Mouse (Mus musculus): ENCODE results near the gene Atraid. TPM values are rescaled to one million over a fixed set of nuclear protein-coding genes. Genes with fewer than 3 reads are reported as not detected.

The Atraid gene
- polyA plus RNA-seq, 1 experiment from 2014 or later = 161 TPM

DNA sequence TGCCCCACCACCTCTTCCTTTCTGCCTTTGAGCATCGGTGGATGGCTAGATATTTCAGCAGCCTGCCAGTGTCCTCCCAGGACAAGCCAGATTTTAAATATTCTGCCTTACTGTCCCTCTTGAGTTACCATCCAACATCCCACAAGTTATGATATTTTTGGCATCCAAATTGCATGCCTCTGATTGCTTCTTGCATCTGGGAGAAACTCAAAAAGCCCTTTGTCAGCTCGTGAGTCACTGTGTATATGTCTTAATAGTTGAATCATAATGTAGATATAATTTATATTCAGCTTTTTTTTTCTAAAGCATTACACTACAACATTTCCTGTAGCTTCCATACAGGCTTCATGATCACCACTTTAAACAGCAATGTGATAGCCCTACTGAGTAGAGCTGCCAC, 39.0 kb downstream of the Atraid start:
- Histone ChIP-seq H3K4me3 (no peak overlapping the region), H3K4me2 (no peak overlapping the region), H3K36me3 (replicated peaks) (no peaks in the 10 kb centered on the region), H3K4me1 (peaks cover 16% of the 10 kb centered on the region), H3K9ac (no peak overlapping the region), H3K27me3 (replicated peaks) (peaks cover 23% of the 10 kb centered on the region), H3K27ac (no peak overlapping the region), H3K9me3 (no peaks in the 10 kb centered on the region)
- 76% methylated on average over 2 of the region's 2 CpGs for WGBS
- ATAC-seq (replicated peaks) = no peak

DNA sequence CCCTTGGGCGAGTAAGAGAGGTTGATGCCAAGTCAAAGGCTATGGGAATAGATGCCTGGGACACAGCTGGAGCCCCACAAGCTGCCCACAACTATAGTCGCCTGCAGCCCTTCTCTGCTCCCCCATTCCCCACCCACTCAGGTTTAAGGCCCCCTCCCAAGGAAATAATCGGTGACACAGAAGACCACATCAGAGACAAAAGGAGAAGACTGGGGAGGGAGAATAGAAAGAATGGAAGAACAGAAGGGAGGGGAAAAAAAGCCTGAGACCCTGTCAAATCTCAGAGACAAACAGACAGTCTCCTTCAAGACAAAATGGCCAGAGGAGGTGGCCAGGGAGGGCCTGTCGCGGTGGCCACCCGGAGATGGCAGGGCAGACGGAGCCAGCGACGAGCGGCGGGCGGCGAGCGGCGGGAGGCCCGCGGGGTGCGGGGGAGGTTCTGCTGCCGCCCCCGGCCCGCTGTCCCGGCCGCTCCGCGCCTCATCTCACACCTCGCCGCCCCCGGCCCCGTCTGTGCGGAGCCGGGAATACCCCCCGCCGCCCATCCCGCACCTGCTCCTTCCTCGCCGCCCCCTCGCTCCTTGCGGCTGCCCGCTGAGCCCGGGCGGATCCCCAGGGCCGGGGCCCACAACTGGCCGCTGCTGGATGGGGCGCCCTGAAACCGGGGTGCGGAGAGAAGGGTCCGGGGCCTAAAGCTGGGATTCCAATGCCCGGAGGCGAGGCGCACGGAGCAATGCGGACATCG, 44.3 kb downstream of the Atraid start:
- Histone ChIP-seq H3K4me1 (peaks cover 30% of the 10 kb centered on the region), H3K36me3 (replicated peaks) (no peaks in the 10 kb centered on the region), H3K27me3 (replicated peaks) (peaks cover 67% of the 10 kb centered on the region), H3K4me3 (peak overlapping the region; percentile 44), H3K27ac (no peak overlapping the region), H3K9ac (peak overlapping the region; percentile 52), H3K9me3 (no peaks in the 10 kb centered on the region), H3K4me2 (peak overlapping the region; percentile 53)
- under 1% methylated on average over 50 of the region's 53 CpGs for WGBS
- ATAC-seq (replicated peaks) = no peak; the same call in 1 of the 2 replicates

GRCm38 (mm10) chr5:31093151-31094041, 45.3 kb downstream of the Atraid start:
- Histone ChIP-seq H3K9ac (peak overlapping the region; percentile 52), H3K27me3 (replicated peaks) (peaks cover 75% of the 10 kb centered on the region), H3K4me2 (peak overlapping the region; percentile 53), H3K36me3 (replicated peaks) (no peaks in the 10 kb centered on the region), H3K4me1 (peaks cover 30% of the 10 kb centered on the region), H3K9me3 (no peaks in the 10 kb centered on the region), H3K4me3 (peak overlapping the region; percentile 44), H3K27ac (no peak overlapping the region)
- under 1% methylated on average over 52 of the region's 54 CpGs for WGBS
- ATAC-seq (replicated peaks) = peak; percentile 55

DNA sequence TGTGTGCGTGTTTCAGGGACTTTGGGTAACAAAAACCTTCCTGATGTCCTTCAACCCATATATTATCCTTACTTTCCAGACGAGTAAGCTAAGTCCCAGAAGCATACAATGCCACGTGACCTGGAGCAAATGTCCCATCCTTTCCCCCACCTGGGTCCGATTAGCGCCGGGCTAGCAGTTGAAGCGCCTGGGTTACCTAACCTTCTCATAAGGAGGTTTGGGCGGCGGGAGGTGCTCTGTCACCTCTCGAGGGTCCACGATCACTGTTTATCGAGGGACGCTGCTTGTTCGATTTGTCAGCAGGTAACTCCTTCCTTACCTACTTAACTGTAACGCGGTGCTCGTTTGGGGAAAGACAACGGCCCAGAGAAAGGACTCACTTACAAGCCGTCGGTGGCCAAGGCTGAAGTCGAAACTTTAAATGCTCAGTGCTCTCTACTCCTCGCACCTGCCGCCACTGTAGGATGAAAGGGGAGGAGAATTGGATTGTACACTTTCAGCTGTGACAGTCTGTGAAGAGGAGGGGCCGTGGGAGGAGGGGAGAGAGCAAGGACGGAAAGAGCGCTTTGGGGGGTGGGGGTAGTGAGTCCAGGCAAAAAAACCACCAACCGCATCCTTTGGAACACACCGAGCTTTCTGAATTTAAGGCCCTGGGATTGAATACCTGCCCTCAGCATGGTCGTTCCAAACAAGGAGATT, 46.1 kb downstream of the Atraid start:
- no peaks in the 10 kb centered on the region for H3K9me3 ChIP-seq
- H3K4me3 ChIP-seq = peak overlapping the region; percentile 44
- WGBS = 1% methylated on average over 29 of the region's 29 CpGs
- no peak overlapping the region for H3K9ac ChIP-seq
- peaks cover 30% of the 10 kb centered on the region for H3K4me1 ChIP-seq
- ATAC-seq (replicated peaks) = no peak
- H3K4me2 ChIP-seq = peak overlapping the region; percentile 53
- H3K27me3 ChIP-seq (replicated peaks) = peaks cover 75% of the 10 kb centered on the region
- H3K27ac ChIP-seq = no peak overlapping the region
- no peaks in the 10 kb centered on the region for H3K36me3 ChIP-seq (replicated peaks)

DNA sequence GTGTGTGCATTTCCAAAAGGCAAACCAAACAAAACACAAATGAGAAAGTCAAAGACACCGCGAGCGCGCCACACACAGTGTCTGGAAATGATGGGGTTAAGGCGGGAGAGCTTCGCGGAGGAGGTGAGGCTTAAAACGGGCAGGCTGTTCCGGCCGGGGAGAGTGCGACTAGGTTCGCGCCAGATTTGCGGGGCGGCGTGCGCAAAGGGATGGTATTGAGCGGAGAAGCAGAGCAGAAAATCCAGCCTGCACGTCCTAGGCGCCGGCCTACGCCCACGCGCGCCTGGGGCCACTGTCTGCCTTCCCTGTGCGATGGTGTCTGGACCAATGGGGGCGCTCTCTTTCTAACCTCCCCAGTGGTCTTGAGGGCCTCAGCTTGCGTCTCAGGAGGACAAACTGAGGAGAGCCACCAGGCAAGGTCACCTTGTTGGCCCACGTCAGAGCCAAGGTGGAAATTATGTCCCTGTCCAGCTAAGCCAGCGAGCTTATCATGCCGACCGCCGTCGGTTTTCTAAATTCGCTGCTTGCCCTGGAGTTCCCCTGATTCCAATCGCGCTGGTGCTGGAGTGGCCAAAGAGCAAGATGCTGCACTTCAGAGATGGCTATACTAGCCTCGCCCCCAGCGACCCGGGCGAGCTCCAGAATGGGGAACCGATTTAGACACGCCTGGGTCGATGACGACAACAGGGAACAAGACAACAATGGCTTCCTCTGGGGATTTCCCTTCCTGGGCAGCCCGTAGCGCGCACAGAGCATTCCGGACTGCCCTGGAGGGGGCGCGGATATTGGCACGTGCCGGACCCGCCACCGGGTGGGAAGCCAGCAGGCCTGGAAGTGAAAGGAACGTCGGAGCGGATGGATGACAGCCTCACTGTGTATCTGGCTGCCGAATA, 46.9 kb downstream of the Atraid start:
- ATAC-seq (replicated peaks) = peak; percentile 7; the same call in 1 of the 2 replicates
- Histone ChIP-seq H3K9ac (peak overlapping the region; percentile 0; the same call in 1 of the 2 replicates), H3K4me3 (peak overlapping the region; percentile 14), H3K4me1 (peaks cover 30% of the 10 kb centered on the region), H3K4me2 (peak overlapping the region; percentile 53), H3K27ac (no peak overlapping the region), H3K36me3 (replicated peaks) (no peaks in the 10 kb centered on the region), H3K9me3 (no peaks in the 10 kb centered on the region), H3K27me3 (replicated peaks) (peaks cover 72% of the 10 kb centered on the region)
- WGBS = under 1% methylated on average over 59 of the region's 59 CpGs

GRCm38 (mm10) chr5:31095711-31096480, 47.8 kb downstream of the Atraid start:
- H3K9me3 ChIP-seq = no peaks in the 10 kb centered on the region
- H3K4me2 ChIP-seq = peak overlapping the region; percentile 53
- H3K4me3 ChIP-seq = peak overlapping the region; percentile 14; the same call in 1 of the 2 replicates
- 20% methylated on average over 11 of the region's 11 CpGs for WGBS
- ATAC-seq (replicated peaks) = peak; percentile 24; the same call in 1 of the 2 replicates
- H3K9ac ChIP-seq = no peak overlapping the region
- H3K27ac ChIP-seq = no peak overlapping the region
- no peaks in the 10 kb centered on the region for H3K36me3 ChIP-seq (replicated peaks)
- H3K27me3 ChIP-seq (replicated peaks) = peaks cover 64% of the 10 kb centered on the region
- H3K4me1 ChIP-seq = peaks cover 30% of the 10 kb centered on the region

Other genes starting within 250 kb of the Atraid start
- gene Mapre3, start 233.7 kb upstream of the Atraid start, polyA plus RNA-seq (2015; fragmentation: Nextera tagmentation; extraction: Ambion mirVana) = 164 and 166 TPM in 2 replicates
- 68.8 and 72.7 TPM in 2 replicates for gene Tmem214, start 180.3 kb upstream of the Atraid start, polyA plus RNA-seq (2015; fragmentation: Nextera tagmentation; extraction: Ambion mirVana)
- gene Agbl5, start 159.6 kb upstream of the Atraid start, polyA plus RNA-seq (2015; fragmentation: Nextera tagmentation; extraction: Ambion mirVana) = 25.2 and 32.3 TPM in 2 replicates
- 217 and 225 TPM in 2 replicates for gene Ost4, start 140.5 kb upstream of the Atraid start, polyA plus RNA-seq (2015; fragmentation: Nextera tagmentation; extraction: Ambion mirVana)
- gene Emilin1, start 134.9 kb upstream of the Atraid start, polyA plus RNA-seq (2015; fragmentation: Nextera tagmentation; extraction: Ambion mirVana) = 17.8 and 20.3 TPM in 2 replicates
- gene Khk, start 126.9 kb upstream of the Atraid start, polyA plus RNA-seq (2015; fragmentation: Nextera tagmentation; extraction: Ambion mirVana) = 8.0 and 10.4 TPM in 2 replicates
- gene Cgref1, start 102.7 kb upstream of the Atraid start, polyA plus RNA-seq (2015; fragmentation: Nextera tagmentation; extraction: Ambion mirVana) = 62.7 and 66.5 TPM in 2 replicates
- gene Preb, start 88.0 kb upstream of the Atraid start, polyA plus RNA-seq (2015; fragmentation: Nextera tagmentation; extraction: Ambion mirVana) = 110 and 113 TPM in 2 replicates
- gene Tcf23, start 79.7 kb upstream of the Atraid start, polyA plus RNA-seq (2015; fragmentation: Nextera tagmentation; extraction: Ambion mirVana) = 0.08 TPM in 1 of 2 replicates, not detected in the other
- 26.9 and 29.1 TPM in 2 replicates for gene Slc5a6, start 612 bp downstream of the Atraid start, polyA plus RNA-seq (2015; fragmentation: Nextera tagmentation; extraction: Ambion mirVana)
- 14.9 and 16.2 TPM in 2 replicates for gene Cad, start 6.5 kb downstream of the Atraid start, polyA plus RNA-seq (2015; fragmentation: Nextera tagmentation; extraction: Ambion mirVana)
- not detected in 2 replicates for gene Dnajc5g, start 58.0 kb downstream of the Atraid start, polyA plus RNA-seq (2015; fragmentation: Nextera tagmentation; extraction: Ambion mirVana)
- 20.4 and 21.5 TPM in 2 replicates for gene Slc30a3, start 59.9 kb downstream of the Atraid start, polyA plus RNA-seq (2015; fragmentation: Nextera tagmentation; extraction: Ambion mirVana)
- not detected in 2 replicates for gene Trim54, start 68.4 kb downstream of the Atraid start, polyA plus RNA-seq (2015; fragmentation: Nextera tagmentation; extraction: Ambion mirVana)
- not detected in 2 replicates for gene Ucn, start 90.5 kb downstream of the Atraid start, polyA plus RNA-seq (2015; fragmentation: Nextera tagmentation; extraction: Ambion mirVana)
- 51.5 and 57.8 TPM in 2 replicates for gene Mpv17, start 105.9 kb downstream of the Atraid start, polyA plus RNA-seq (2015; fragmentation: Nextera tagmentation; extraction: Ambion mirVana)
- 1.7 TPM in 2 replicates for gene Gm29609, start 131.6 kb downstream of the Atraid start, polyA plus RNA-seq (2015; fragmentation: Nextera tagmentation; extraction: Ambion mirVana)
- 72.3 and 73.6 TPM in 2 replicates for gene Gtf3c2, start 131.8 kb downstream of the Atraid start, polyA plus RNA-seq (2015; fragmentation: Nextera tagmentation; extraction: Ambion mirVana)
- gene Snx17, start 144.9 kb downstream of the Atraid start, polyA plus RNA-seq (2015; fragmentation: Nextera tagmentation; extraction: Ambion mirVana) = 125 and 126 TPM in 2 replicates
- gene Eif2b4, start 145.1 kb downstream of the Atraid start, polyA plus RNA-seq (2015; fragmentation: Nextera tagmentation; extraction: Ambion mirVana) = 85.0 and 92.1 TPM in 2 replicates
- 17.0 and 19.4 TPM in 2 replicates for gene Zfp513, start 154.0 kb downstream of the Atraid start, polyA plus RNA-seq (2015; fragmentation: Nextera tagmentation; extraction: Ambion mirVana)
- 191 and 200 TPM in 2 replicates for gene Ppm1g, start 172.4 kb downstream of the Atraid start, polyA plus RNA-seq (2015; fragmentation: Nextera tagmentation; extraction: Ambion mirVana)
- 169 and 177 TPM in 2 replicates for gene Nrbp1, start 192.6 kb downstream of the Atraid start, polyA plus RNA-seq (2015; fragmentation: Nextera tagmentation; extraction: Ambion mirVana)
- 0.45 and 0.69 TPM in 2 replicates for gene Gm9970, start 192.9 kb downstream of the Atraid start, polyA plus RNA-seq (2015; fragmentation: Nextera tagmentation; extraction: Ambion mirVana)
- gene Krtcap3, start 203.4 kb downstream of the Atraid start, polyA plus RNA-seq (2015; fragmentation: Nextera tagmentation; extraction: Ambion mirVana) = 2.5 and 3.2 TPM in 2 replicates
- 34.3 and 36.6 TPM in 2 replicates for gene Ift172, start 242.8 kb downstream of the Atraid start, polyA plus RNA-seq (2015; fragmentation: Nextera tagmentation; extraction: Ambion mirVana)
- 107 and 113 TPM in 2 replicates for gene Fndc4, start 247.8 kb downstream of the Atraid start, polyA plus RNA-seq (2015; fragmentation: Nextera tagmentation; extraction: Ambion mirVana)
- gene Gckr, start 249.1 kb downstream of the Atraid start, polyA plus RNA-seq (2015; fragmentation: Nextera tagmentation; extraction: Ambion mirVana) = 0.50 and 0.74 TPM in 2 replicates